Mouse (Mus musculus) cerebellum, adult 2 months (tissue): Measurements from ENCODE around the gene Fip1l1. TPM values are rescaled to one million over a fixed set of nuclear protein-coding genes. Genes with fewer than 3 reads are reported as not detected.

Experiments
- DNase-seq, 2 experiments: peaks; one replicate each; pipeline ENCODE4 v3.0.0; 2021
- H3K27ac ChIP-seq: fragments of 200-500 bp; 2 replicates; pipeline ENCODE4 v1.5.1; 2012; ENCODE audit warnings: low read length, control low read depth, inconsistent platforms; ENCODE audit not compliant: insufficient read depth
- H3K27me3 ChIP-seq: fragments of 200-500 bp; 2 replicates; pipeline ENCODE4 v1.6.1; 2012; ENCODE audit warnings: inconsistent platforms, mild to moderate bottlenecking, low read length, moderate library complexity; ENCODE audit not compliant: control insufficient read depth, insufficient read depth
- H3K4me1 ChIP-seq: fragments of 200-500 bp; 2 replicates; pipeline ENCODE4 v1.6.1; 2011; ENCODE audit warnings: low read length; ENCODE audit not compliant: control insufficient read depth, insufficient read depth
- H3K4me3 ChIP-seq: fragments of 200-500 bp; replicated peaks from 2 replicates; pipeline ENCODE3; 2011; ENCODE audit warnings: mild to moderate bottlenecking, low read depth, low read length, control low read depth; ENCODE audit not compliant: insufficient read depth
- CTCF ChIP-seq: fragments of 200-500 bp; IDR thresholded peaks from 2 replicates; pipeline ENCODE4 v1.5.1; 2011; ENCODE audit warnings: low read depth, mild to moderate bottlenecking, control low read depth, low read length, moderate library complexity, borderline replicate concordance; ENCODE audit not compliant: insufficient read depth
- POLR2A ChIP-seq: fragments of 200-500 bp; IDR thresholded peaks from 2 replicates; pipeline ENCODE4 v1.6.1; 2011; ENCODE audit warnings: low read length, control low read depth, borderline replicate concordance; ENCODE audit not compliant: insufficient read depth
- WGBS: fragments of 180-500 bp; shearing (Covaris S2); methylation state at CpG from one replicate; pipeline ENCODE4 v1.1.7; 2018; 5-methylcytosine and 5-hydroxymethylcytosine counted together
- polyA plus RNA-seq: library from polyadenylated mRNA; depleted of rRNA; stranded (reverse); fragments of >200 nt; gene quantifications from 2 replicates; pipeline ENCODE4 v1.2.3, GENCODE M21; 2012; rRNA removed

Gene Fip1l1
- polyA plus RNA-seq, 1 experiment: 61.1 TPM

- no peaks in the 10 kb centered on the region; the same call in 1 of the 2 replicates for H3K4me1 ChIP-seq
- H3K27me3 ChIP-seq: no peaks in the 10 kb centered on the region
- DNase-seq: no peak
- H3K27ac ChIP-seq: no peak overlapping the region
- WGBS: 92% methylated on average over 6 of the region's 6 CpGs
- no peak for TF ChIP-seq POLR2A
- TF ChIP-seq CTCF: no peak
- no peak overlapping the region for H3K4me3 ChIP-seq
Measured at GRCm38 (mm10) chr5:74633453-74633852, 98.2 kb downstream of the Fip1l1 start.

- Histone ChIP-seq H3K27me3 (no peaks in the 10 kb centered on the region), H3K4me3 (no peak overlapping the region), H3K27ac (no peak overlapping the region), H3K4me1 (no peaks in the 10 kb centered on the region; the same call in 1 of the 2 replicates)
- no peak for DNase-seq
- WGBS: 96% methylated on average over 3 of the region's 3 CpGs
- no peak for TF ChIP-seq CTCF
- TF ChIP-seq POLR2A: no peak
Measured at GRCm38 (mm10) chr5:74634391-74634790, 99.1 kb downstream of the Fip1l1 start.

- no peak for DNase-seq
- WGBS: 91% methylated on average over 6 of the region's 6 CpGs
- H3K4me3 ChIP-seq: no peak overlapping the region
- TF ChIP-seq POLR2A (no peak), CTCF (no peak)
- no peaks in the 10 kb centered on the region for H3K4me1 ChIP-seq
- no peak overlapping the region for H3K27ac ChIP-seq
- no peaks in the 10 kb centered on the region for H3K27me3 ChIP-seq
Measured at GRCm38 (mm10) chr5:74639516-74639915, 104.3 kb downstream of the Fip1l1 start.

- 89% methylated on average over 4 of the region's 4 CpGs for WGBS
- TF ChIP-seq POLR2A (no peak), CTCF (no peak)
- Histone ChIP-seq H3K4me3 (no peak overlapping the region), H3K27ac (no peak overlapping the region), H3K27me3 (no peaks in the 10 kb centered on the region), H3K4me1 (no peaks in the 10 kb centered on the region)
- no peak for DNase-seq
Measured at GRCm38 (mm10) chr5:74640504-74640903, 105.3 kb downstream of the Fip1l1 start.

- WGBS: 39% methylated on average over 6 of the region's 6 CpGs
Measured at GRCm38 (mm10) chr5:74641000-74641399, 105.8 kb downstream of the Fip1l1 start.

GRCm38 (mm10) chr5:74642291-74642690, 107.0 kb downstream of the Fip1l1 start:
- WGBS: 84% methylated on average over 2 of the region's 2 CpGs
- Histone ChIP-seq H3K27ac (no peak overlapping the region), H3K27me3 (no peaks in the 10 kb centered on the region), H3K4me1 (no peaks in the 10 kb centered on the region), H3K4me3 (no peak overlapping the region)
- no peak for TF ChIP-seq POLR2A
- no peak for TF ChIP-seq CTCF
- DNase-seq: no peak

More at GRCm38 (mm10) chr5:74641000-74641399, 105.8 kb downstream of the Fip1l1 start:
- Histone ChIP-seq H3K27me3 (no peaks in the 10 kb centered on the region), H3K4me3 (no peak overlapping the region), H3K4me1 (no peaks in the 10 kb centered on the region), H3K27ac (no peak overlapping the region)
- DNase-seq: peak; percentile 34 to 47
- peak; percentile 17; the same call in 1 of the 2 replicates for TF ChIP-seq CTCF
- no peak for TF ChIP-seq POLR2A

- TF ChIP-seq CTCF (no peak), POLR2A (no peak)
- WGBS: 88% methylated on average over 6 of the region's 6 CpGs
- H3K27me3 ChIP-seq: no peaks in the 10 kb centered on the region
- no peak for DNase-seq
- H3K27ac ChIP-seq: no peak overlapping the region
- no peaks in the 10 kb centered on the region for H3K4me1 ChIP-seq
- no peak overlapping the region for H3K4me3 ChIP-seq
Measured at GRCm38 (mm10) chr5:74647584-74647984, 112.3 kb downstream of the Fip1l1 start.

- no peaks in the 10 kb centered on the region for H3K4me1 ChIP-seq
- no peak overlapping the region for H3K27ac ChIP-seq
- TF ChIP-seq CTCF (no peak), POLR2A (no peak)
- no peak overlapping the region for H3K4me3 ChIP-seq
- DNase-seq: no peak
- WGBS: 81% methylated on average over 9 of the region's 9 CpGs
- H3K27me3 ChIP-seq: no peaks in the 10 kb centered on the region
Measured at GRCm38 (mm10) chr5:74648216-74648615, 113.0 kb downstream of the Fip1l1 start.

Other genes starting within 250 kb of the Fip1l1 start
- gene Scfd2, start 3.7 kb upstream of the Fip1l1 start, polyA plus RNA-seq: 17.7 and 18.3 TPM in 2 replicates
- 31.0 and 31.8 TPM in 2 replicates for gene Lnx1, start 167.5 kb downstream of the Fip1l1 start, polyA plus RNA-seq